Mouse (Mus musculus) adrenal gland (tissue): ENCODE results near the gene Plpp1.

Source experiments
- intact Hi-C: fragments of 180-260 bp; cut with DNase I; formaldehyde crosslinking; loops from one replicate; pipeline ENCODE4 v1.15.1; 2025
- long read RNA-seq, 2 experiments: library from polyadenylated mRNA; unstranded; transcript quantifications; one replicate each; pipeline ENCODE4 v2.0.0; 2020; ENCODE audit warnings: borderline replicate concordance in 1 of 2; ENCODE audit not compliant: insufficient replicate concordance in 1 of 2

Gene Plpp1
- long read RNA-seq, experiment 1, transcript Plpp1-202 (6 exons, 1,272 nt): major isoform, 492 of 802 reads
- long read RNA-seq, experiment 1, transcript Plpp1-201 (6 exons, 1,598 nt): minor isoform, 245 of 802 reads
- long read RNA-seq, experiment 1, partial matches to known transcripts: 8 of 802 reads
- long read RNA-seq, experiment 1, other reads (novel, unspliced or antisense): 57 of 802 reads
- long read RNA-seq, experiment 2, transcript Plpp1-202 (6 exons, 1,272 nt): major isoform, 586 of 1,034 reads
- long read RNA-seq, experiment 2, transcript Plpp1-201 (6 exons, 1,598 nt): minor isoform, 372 of 1,034 reads
- long read RNA-seq, experiment 2, partial matches to known transcripts: 12 of 1,034 reads
- long read RNA-seq, experiment 2, other reads (novel, unspliced or antisense): 64 of 1,034 reads

GRCm38 (mm10) chr13:112800597-112801380, at the start of gene Plpp1:
Gene Plpp1, plus strand, starts transcription at chr13:112800792.
- intact Hi-C loops: loop anchor here (5.0 kb wide), 1 partner anchor 38 kb away; no protein-coding TSS in a partner anchor

DNA sequence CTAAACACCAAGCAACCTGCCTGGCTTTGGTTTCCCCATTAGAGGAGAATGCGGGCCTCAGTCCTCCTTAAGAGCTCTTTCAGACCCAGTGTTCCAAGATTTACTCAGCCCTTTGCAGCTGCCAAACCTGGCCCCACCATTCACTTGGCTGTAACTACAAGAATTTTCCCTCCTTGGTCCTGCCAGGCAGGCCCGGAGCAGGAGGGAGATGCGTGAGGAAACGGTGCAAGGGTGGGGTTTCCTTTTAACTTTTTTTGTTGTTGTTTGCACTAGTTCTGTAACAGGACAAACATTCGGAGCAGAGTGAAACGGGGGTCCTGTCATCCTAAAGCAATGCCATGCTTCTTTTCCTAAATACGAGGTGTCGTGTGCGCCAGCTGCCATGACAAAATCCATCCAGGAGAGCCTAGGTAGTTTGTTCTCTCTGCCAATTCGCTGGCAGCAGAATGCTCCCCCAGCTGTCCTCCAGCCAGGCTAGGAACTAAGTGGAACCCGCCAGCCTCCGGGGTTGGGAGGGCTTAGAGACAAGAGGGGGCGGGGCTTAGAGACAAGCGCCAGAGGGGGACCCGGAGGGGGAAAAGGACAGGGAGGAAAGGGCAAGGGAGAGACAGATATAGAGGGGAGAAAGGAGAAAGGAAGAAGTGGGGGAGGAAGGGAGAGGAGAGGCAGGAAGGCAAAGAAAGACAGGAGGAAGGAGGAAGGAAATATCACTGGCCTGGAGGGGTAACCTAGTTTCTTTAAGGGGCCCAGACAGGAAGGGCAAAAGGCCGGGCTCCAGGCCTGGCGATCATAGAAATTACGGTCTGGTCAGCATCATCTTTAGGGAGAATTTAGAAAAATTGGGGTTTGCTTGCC, 48.9 kb upstream of the Plpp1 start:
- intact Hi-C loops: no loop called here

DNA sequence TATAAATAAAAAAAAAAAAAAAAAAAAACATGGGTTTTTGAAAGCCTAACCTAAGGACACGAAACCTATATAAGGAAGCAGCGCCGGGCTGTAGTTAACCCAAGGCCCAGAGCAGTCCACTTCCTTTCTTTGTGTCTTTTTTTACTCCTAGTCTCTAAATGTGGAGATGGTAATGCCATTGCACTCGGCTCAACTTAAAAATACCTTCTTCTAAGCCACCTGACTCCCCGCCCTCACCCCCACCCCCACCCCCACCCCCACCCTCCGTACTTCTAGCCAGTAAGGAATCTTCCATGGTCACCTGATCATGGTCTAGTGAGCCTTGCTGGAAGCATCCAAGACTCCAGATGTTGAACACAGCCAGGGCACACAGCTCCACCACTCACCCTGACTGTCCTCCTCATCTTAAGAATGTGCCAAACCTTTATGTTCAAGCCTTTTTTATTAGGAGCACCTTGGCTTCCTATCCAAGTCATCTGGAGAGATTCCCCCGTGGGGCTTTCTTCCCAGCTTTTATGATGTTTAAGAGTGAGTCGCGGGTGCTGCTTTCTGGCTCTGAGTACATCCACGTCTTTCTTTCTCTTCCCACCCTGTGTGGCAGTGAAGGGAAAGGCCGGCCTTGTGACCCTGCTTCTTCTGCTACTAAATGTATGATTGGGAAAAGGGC, 48.1 kb upstream of the Plpp1 start:
- intact Hi-C loops: no loop called here

GRCm38 (mm10) chr13:112753522-112753921, 47.1 kb upstream of the Plpp1 start:
- intact Hi-C loops: no loop called here

DNA sequence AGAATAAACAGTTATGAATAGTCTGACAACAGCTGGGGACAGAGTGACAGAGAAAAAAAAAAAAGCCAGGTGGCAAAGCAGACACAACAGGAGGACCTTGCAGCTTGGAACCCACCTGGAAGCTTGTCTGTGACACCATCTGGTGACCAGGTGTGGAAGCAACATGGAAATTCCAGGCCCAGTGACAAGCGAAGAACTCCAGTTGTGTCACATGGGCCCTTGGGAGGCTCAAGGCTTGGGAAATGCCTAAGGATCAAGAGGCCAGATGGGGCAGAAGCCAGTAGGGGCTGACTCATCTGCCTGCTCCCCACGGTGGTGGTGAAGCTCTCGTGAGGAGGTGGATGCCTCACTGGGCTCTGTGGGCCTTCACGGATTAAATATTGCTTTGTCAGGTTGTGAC, 45.7 kb upstream of the Plpp1 start:
- intact Hi-C loops: no loop called here

DNA sequence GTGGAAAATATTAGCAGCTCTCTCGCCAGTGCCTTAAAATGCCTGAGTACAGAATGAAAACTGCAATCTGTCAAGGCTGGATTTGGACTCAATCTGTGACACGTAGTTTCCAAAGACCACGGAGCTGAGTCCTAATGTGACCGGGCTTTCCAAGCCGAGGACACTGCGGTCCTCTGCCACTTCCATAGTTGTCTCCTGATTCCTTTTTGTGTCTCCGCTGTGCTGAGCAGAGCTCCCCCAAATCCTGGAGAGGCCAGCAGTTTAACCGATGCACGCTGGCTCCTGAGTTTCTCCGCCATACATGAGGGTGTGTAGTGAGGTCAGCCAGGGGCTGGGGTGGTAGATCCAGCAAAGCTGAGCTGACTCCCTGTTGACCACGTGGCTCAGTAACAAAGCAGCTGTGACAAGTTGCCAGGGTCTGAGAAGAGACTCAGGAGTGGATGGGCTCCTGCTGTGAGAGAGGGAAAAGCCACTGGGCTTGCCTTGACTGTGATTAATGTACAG, 45.0 kb upstream of the Plpp1 start:
- intact Hi-C loops: no loop called here

DNA sequence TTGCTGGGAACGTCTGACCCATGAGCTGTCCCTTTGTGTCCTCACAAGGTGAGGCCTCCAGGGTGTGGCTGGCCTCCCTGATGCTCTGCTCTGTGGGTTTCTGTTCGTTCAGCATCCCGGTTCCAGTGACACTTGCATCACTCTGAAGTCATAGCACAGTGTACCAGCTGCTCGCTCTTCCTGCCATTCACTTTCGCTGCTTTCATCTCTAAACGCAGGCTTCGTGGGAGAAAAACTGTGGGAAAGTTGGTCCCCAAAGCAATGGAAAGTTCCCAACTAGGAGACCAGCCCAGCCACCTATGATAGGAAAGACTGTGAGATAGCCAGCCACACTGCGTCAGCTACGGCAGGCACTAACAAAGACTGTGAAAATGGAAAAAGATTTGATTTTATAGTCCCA, 43.2 kb upstream of the Plpp1 start:
- intact Hi-C loops: no loop called here

DNA sequence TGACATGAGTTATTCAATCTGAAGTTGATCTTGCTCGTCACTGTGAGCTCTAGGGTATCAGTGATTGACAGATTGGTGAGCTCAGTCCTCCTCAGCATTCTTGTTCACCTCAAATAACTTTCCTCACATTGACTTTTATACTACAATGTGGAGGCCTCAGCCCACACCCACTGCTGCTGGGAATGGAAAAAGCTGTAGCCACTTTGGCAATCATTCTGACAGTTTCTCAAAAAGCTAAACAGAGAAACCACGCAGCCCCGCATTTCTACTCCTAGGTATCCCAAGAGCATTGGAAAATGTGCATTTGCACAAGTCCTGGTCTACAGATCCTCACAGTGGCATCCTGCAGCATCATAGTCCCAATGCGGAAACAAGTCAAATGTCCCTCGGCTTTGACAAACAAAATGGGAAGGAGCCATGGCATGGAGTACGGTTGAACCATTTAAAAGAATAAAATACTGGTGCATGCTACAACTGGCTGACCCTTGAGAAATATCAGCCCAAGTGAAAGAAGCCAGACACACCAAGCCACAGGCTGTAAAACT, 42.0 kb upstream of the Plpp1 start:
- intact Hi-C loops: no loop called here

DNA sequence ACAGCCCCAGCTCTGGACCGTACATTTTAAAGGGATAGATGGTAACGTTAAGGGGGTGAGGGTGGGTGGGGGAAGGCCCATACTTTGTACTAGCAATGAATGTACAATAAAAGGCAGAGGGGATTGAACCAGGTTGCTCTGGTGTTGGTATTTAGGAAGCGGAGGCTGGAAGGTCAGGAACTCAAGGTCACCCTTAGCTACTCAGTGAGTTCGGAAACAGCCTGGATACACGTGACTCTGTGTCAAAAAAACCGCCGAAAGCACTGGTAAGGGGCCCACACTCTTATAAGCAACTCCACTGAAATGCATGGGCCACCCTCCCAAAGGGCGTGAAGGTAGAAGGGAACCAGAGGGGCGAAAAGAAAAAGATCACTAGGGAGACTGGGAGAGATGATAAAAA, 41.2 kb upstream of the Plpp1 start:
- intact Hi-C loops: no loop called here

- intact Hi-C loops: loop anchor here (5.0 kb wide), 2 partner anchors 42 to 102 kb away; partner anchors contain the start of gene Plpp1
Measured at GRCm38 (mm10) chr13:112759777-112760537, 40.6 kb upstream of the Plpp1 start.

GRCm38 (mm10) chr13:112760538-112760881, 40.1 kb upstream of the Plpp1 start:
- intact Hi-C loops: loop anchor here (5.0 kb wide), 2 partner anchors 42 to 102 kb away; partner anchors contain the start of gene Plpp1

- intact Hi-C loops: loop anchor here (5.0 kb wide), 2 partner anchors 41 to 101 kb away; partner anchors contain the start of gene Plpp1
Measured at GRCm38 (mm10) chr13:112761787-112762186, 38.8 kb upstream of the Plpp1 start.

DNA sequence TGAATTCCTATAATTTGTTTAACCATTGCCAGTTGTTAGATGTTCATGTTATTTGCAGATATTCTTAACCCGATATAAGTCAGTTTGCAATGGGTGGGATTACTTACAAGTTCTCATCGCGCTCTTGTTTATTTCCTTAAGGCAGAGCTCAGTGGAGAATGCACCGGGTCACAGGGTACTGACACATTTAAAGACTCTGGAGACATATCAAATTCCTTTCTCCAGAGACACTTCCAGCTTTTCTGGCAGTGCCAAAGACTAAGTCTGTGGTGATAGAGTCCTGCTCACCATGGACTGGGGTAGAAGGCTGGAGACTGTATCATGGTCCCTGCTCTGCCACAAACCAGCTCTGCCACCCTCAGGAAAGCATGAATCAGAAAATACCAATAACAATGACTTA, 38.0 kb upstream of the Plpp1 start:
- intact Hi-C loops: loop anchor here (5.0 kb wide), 2 partner anchors 40 to 100 kb away; partner anchors contain the start of gene Plpp1

DNA sequence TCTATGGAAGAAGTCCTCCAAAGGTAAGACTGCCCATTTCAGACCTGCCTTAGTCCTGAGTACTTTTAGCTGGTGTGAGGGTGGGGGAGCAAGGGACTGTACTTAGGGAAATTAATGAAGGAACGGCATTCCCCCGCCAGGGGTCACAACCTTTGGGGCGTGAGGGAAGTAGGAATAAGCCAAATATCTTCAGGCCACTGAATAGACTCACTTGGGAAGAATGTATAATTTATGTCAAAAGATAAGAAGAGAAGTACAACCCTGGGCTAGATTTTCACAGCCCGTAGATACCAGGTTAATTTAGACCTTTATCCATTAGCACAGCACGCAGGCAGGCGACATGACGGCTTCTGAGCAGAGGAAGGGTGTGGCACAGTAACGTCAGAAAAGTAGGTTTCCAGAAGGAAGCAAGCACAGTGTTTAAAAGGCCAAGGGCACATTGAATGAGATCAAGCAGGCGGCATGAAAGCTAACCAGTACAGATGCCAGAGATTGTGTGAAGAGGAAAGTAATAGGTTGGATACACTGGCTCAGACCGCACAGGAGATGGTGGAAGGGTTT, 37.0 kb upstream of the Plpp1 start:
- intact Hi-C loops: loop anchor here (5.0 kb wide), 2 partner anchors 39 to 99 kb away; partner anchors contain the start of gene Plpp1

DNA sequence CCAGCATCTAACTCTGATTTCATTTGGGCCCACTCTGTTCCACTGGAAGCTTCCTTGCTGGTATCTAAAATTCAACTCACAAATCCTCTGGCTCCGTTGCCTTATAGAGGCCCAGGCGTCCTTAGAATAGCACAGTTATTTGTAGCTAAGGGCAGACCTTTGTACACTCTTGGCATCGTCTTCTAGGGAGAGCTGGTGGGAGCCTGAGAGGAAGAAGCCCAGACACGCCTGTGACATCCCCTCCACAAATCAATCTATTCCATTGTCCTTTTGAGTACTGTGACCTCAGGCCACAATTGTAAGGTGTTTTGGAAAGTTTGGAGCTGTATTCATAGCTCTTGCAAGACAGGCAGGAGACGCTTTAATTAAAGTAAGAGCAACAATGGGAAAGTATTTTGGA, 36.0 kb upstream of the Plpp1 start:
- intact Hi-C loops: loop anchor here (5.0 kb wide), 2 partner anchors 38 to 98 kb away; partner anchors contain the start of gene Plpp1

- intact Hi-C loops: no loop called here
Measured at GRCm38 (mm10) chr13:112765654-112766053, 34.9 kb upstream of the Plpp1 start.

DNA sequence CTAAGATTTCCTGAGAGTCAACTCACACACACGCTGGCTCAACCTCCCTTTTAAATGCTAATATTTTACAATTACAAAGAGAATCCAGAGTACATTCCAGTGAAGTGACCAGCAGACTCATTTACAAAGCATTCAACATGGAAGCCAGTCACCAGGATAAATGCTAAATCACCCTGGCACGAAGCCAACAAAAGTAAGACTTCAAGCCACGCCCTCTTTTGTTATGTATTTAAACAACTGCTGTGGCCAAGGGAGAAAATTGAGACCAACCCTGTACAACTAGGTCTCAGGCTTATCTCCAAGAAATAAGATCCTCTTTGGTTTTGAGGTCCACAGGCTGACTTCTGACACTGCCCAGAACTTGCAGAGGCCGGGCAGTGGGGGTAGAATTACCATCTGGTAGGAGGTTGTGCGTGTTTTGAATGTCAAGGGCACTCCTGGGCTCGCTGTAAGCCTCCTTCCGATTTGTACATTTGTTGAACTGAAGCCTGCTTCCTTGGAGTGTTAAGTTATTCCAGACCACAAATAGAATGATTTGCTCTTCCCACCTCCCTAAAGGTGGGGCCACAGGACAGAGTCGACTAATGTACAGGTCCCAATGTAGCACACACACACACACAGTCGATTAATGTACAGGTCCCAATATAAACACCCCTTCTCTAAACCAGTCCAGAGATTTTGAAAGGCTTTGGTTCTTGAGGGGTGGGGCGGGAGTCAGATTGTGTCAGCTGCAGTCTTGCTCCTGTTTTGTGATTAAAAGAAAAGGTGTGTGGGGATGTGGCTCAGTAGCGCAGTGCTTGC, 29.9 kb upstream of the Plpp1 start:
- intact Hi-C loops: no loop called here
